Mouse (Mus musculus) embryonic fibroblast, embryonic 13.5 days (primary cell): ENCODE measurements at regions not wholly inside any gene's neighbourhood (a gene's known extent, or its start where the extent isn't known, plus 50 kb on each side); places are given as distances from the start of the nearest gene placed in this dataset.

Source experiments
- H3K27ac ChIP-seq: 2 replicates; pipeline ENCODE4 v1.5.1; 2012; ENCODE audit warnings: low read length, control low read depth, inconsistent platforms; ENCODE audit not compliant: insufficient read depth
- H3K4me1 ChIP-seq: 2 replicates; pipeline ENCODE4 v1.6.1; 2011; ENCODE audit warnings: low read length; ENCODE audit not compliant: control insufficient read depth, insufficient read depth
- H3K4me3 ChIP-seq: 2 replicates; pipeline ENCODE4 v1.5.1; 2011; ENCODE audit warnings: mild to moderate bottlenecking, control low read depth, low read length; ENCODE audit not compliant: insufficient read depth
- CTCF ChIP-seq: IDR thresholded peaks from 2 replicates; pipeline ENCODE4 v1.5.1; 2011; ENCODE audit warnings: mild to moderate bottlenecking, control low read depth, low read length, moderate library complexity, borderline replicate concordance; ENCODE audit not compliant: insufficient read depth
- POLR2A ChIP-seq: IDR thresholded peaks from 2 replicates; pipeline ENCODE4 v1.6.1; 2011; ENCODE audit warnings: low read depth, mild to moderate bottlenecking, control low read depth, low read length, moderate library complexity

GRCm38 (mm10) chr10:95074381-95074780, 129.7 kb upstream of the Plxnc1 start:
- H3K27ac ChIP-seq, result no peak overlapping the region
- no peaks in the 10 kb centered on the region; the same call in none of the 2 replicates for H3K4me1 ChIP-seq
- TF ChIP-seq POLR2A (no peak), CTCF (no peak)
- no peak overlapping the region for H3K4me3 ChIP-seq

- H3K4me3 ChIP-seq, result no peak overlapping the region
- TF ChIP-seq POLR2A (no peak), CTCF (no peak)
- no peak overlapping the region for H3K27ac ChIP-seq
- H3K4me1 ChIP-seq, result no peaks in the 10 kb centered on the region
These were observed 123.3 kb upstream of the Plxnc1 start for GRCm38 (mm10) chr10:95067971-95068370.

- no peak overlapping the region for H3K4me3 ChIP-seq
- TF ChIP-seq CTCF, result no peak
- no peak for TF ChIP-seq POLR2A
- no peak overlapping the region for H3K27ac ChIP-seq
- no peaks in the 10 kb centered on the region for H3K4me1 ChIP-seq
These were observed 122.1 kb upstream of the Plxnc1 start for GRCm38 (mm10) chr10:95066774-95067173.

GRCm38 (mm10) chr10:95059486-95060091, 115.0 kb upstream of the Plxnc1 start:
- TF ChIP-seq POLR2A, result no peak
- no peak for TF ChIP-seq CTCF
- H3K27ac ChIP-seq, result no peak overlapping the region
- H3K4me3 ChIP-seq, result no peak overlapping the region
- no peaks in the 10 kb centered on the region for H3K4me1 ChIP-seq

GRCm38 (mm10) chr10:95059078-95059477, 114.4 kb upstream of the Plxnc1 start:
- TF ChIP-seq CTCF (no peak), POLR2A (no peak)
- no peaks in the 10 kb centered on the region for H3K4me1 ChIP-seq
- H3K27ac ChIP-seq, result no peak overlapping the region
- no peak overlapping the region for H3K4me3 ChIP-seq

- TF ChIP-seq CTCF (no peak), POLR2A (no peak)
- Histone ChIP-seq H3K27ac (no peak overlapping the region), H3K4me3 (no peak overlapping the region), H3K4me1 (no peaks in the 10 kb centered on the region)
These were observed 112.5 kb upstream of the Plxnc1 start for GRCm38 (mm10) chr10:95057051-95057714.

GRCm38 (mm10) chr10:95056541-95056940, 111.9 kb upstream of the Plxnc1 start:
- H3K4me1 ChIP-seq, result no peaks in the 10 kb centered on the region
- TF ChIP-seq POLR2A (no peak), CTCF (no peak)
- H3K27ac ChIP-seq, result no peak overlapping the region
- H3K4me3 ChIP-seq, result no peak overlapping the region

GRCm38 (mm10) chr10:95054869-95055268, 110.2 kb upstream of the Plxnc1 start:
- Histone ChIP-seq H3K27ac (no peak overlapping the region), H3K4me3 (no peak overlapping the region), H3K4me1 (no peaks in the 10 kb centered on the region)
- no peak for TF ChIP-seq POLR2A
- TF ChIP-seq CTCF, result no peak

GRCm38 (mm10) chr10:95048790-95049189, 104.2 kb upstream of the Plxnc1 start:
- no peak overlapping the region for H3K27ac ChIP-seq
- no peak overlapping the region for H3K4me3 ChIP-seq
- no peak for TF ChIP-seq POLR2A
- no peak for TF ChIP-seq CTCF
- H3K4me1 ChIP-seq, result no peaks in the 10 kb centered on the region

- Histone ChIP-seq H3K4me3 (no peak overlapping the region), H3K4me1 (no peaks in the 10 kb centered on the region), H3K27ac (no peak overlapping the region)
- TF ChIP-seq CTCF, result no peak
- TF ChIP-seq POLR2A, result no peak
These were observed 99.3 kb upstream of the Plxnc1 start for GRCm38 (mm10) chr10:95043978-95044377.
